Mouse (Mus musculus) right cerebral cortex, adult 2 months (tissue): Measurements from ENCODE around the gene Nuak1.
A peak's percentile ranks its signal among the peaks of the same experiment; 100 is the strongest.

Experiments
- DNase-seq, 2 experiments: peaks; one replicate each; pipeline ENCODE4 v3.0.0; 2021 to 2022; ENCODE audit warnings: low spot score in 2 of 2

Nuak1 gene

DNA sequence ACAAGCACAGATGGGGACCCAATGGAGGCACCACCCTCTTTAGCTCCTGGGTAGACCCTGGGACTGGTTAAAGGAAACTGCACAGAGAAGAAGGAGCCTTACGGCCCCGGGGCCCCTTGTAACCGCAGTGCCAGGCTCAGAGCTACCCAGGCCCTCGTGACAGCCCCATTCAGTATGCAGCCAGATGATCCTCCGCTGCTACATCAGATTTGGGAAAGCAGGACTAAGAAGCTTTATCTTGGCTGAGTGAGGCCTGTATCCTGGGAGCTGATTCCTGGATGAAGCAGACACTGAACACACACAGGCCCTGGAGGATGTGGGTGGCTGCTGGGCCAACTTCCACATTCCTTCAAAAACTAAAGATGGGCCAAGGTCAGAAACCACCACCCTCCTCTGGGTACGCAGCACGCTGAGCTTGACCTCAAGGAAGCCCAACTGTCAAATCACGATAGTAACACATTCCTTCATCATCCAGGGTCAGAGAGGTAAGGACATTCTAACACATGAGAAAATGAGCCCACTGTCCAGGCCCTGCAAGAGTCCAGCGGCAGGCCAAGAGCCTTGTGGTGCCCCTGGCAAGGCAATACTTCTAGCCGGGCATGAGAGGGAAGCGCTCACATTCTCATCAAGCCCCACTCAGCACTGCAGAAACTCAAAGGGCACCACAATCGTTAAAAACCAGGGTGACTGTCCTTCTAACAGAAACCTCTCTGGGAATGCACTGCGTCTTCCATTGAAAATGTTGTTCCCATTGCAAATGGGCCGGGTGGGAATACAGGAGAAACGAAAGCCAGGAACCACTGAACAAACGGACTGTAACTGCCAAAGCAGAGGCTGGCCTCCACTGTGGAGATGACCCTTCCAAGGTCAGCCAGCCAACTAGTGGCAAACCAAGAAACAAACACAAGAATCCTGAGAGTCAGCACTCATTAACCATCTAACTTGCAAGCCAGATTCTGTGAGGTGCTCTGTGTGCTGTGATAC is 29.0 kb downstream of the Nuak1 start:
- no peak for DNase-seq

DNA sequence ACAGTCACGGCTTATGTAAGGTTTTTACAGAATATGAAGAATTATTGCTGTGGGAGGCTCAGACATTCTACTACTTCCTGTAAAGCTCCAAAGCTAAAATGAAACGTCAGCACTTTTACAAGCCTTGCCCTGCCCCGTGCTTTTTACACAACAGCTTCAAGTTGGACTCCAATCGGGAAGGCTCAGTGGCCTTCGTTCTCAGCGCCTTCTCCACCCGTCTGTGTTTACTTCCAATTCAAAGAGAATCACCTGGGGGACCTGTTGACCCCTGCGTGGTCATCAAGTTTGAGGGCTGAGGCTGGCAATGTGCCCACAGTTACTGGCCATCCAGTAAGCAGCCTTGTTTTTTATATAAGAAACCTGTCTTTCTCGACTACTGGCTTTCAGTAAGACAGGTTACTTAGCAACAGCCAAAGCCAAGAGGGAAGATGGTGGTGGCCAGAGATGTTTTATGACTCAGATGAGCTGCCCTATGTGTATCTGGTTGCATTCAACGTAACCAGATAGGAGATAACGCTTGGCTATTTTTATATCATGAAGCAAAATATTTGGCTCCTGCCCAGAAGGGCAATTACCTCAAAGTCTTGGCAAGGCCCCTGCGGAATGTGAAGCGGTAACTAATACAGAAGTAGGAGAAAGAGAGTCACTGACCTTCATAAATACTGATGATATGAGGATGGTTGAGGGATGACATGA is 31.3 kb downstream of the Nuak1 start:
- no peak for DNase-seq

DNA sequence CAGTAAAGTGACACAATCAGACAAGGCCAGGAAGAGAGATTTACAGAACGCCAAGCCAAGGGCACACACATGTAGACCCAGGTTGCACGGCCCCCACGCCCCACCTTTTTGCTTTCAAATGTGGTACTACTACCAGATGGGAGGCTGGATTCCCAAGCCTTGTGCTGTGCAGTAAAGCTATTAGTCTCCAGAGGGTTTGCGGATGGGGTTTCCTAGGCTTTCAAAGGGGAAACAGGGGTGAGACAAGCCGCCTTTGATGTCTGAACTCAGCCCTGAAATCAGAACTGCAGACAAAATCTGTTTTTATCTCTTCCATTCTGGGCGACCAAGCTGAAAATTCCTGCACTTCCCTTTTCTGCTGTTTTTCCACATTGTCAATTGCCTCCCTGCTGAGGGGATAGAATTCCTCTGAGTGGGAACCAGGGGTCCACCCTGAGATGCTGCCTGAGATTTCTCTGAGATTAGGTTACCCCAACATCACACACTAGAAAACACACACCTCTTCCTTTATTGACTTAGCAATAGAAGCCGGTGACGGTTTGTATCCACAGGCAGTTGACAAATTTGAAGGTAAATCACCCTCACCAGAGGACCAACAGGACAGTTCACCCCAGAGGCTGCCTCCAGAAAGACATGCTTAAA is 35.1 kb downstream of the Nuak1 start:
- DNase-seq: no peak

- peak in 1 of 2 experiments; percentile 57 for DNase-seq
Measured at GRCm38 (mm10) chr10:84401907-84402371, 38.5 kb downstream of the Nuak1 start.

DNA sequence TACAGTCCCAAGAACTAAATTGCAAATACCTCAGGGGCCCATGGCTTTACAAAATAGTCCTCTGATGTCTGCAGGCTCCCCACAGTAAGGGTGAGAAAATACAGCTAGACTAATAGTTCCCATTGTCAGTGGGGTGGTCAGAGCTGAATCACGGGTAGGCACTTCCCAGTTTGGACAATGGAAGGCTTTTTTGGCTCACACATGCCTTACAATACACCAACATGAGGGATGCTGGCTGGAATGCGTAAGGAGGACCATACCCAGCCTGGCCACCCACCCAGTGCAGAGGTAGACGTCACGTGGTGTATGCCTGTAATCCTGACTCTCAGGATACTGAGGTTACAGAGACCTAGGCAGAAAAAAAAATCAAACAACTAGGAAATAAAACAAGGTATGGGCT is 39.2 kb downstream of the Nuak1 start:
- no peak for DNase-seq

DNA sequence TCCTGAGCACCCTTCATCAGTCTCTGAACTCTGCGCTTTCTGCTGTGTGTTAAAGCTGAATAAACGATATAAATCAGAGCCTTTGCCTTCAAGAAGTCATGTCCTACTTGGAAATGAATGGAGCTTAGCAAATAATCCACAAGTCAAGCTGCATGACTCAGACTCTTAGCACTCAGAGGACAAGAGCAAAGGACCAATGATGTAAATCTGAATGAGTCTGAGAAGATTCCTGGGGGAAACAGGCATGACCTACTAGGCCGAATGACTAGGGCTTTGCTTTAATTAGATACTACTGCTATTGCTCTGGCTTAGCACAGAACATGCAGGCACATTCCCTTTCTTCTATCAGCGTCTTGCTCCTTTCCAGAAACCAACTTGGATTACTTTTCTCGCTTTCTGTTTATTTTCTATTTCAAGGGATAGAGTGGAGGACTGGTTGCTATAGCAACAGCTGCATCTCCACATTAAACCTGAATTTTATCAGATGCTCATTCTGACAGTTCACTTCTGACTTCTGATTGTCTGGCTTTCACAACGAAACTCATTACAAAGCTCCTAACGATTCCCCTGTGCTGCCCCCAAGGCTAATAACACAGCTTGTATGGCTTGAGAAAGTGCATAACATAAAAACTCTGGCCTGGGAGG is 40.2 kb downstream of the Nuak1 start:
- DNase-seq: no peak

DNA sequence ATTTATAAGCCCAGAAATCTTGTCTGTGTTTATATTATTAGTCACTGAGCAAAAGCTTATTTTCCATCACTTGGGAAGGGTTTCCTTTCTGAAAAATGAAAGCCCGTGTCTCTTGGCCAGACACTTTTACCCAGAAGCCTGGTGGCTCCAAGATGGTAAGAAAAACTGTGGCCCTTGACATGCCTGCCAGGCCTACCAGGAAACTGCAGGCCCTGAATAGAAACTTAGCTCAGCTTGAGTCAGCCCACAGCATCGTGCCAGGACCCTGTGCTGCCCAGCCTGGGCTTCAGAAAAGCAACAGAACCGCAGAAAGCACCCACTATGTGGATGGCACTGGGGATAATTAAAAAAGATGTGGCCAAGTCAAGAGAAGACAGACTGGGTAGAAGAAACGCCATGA is 43.1 kb downstream of the Nuak1 start:
- DNase-seq: no peak

DNA sequence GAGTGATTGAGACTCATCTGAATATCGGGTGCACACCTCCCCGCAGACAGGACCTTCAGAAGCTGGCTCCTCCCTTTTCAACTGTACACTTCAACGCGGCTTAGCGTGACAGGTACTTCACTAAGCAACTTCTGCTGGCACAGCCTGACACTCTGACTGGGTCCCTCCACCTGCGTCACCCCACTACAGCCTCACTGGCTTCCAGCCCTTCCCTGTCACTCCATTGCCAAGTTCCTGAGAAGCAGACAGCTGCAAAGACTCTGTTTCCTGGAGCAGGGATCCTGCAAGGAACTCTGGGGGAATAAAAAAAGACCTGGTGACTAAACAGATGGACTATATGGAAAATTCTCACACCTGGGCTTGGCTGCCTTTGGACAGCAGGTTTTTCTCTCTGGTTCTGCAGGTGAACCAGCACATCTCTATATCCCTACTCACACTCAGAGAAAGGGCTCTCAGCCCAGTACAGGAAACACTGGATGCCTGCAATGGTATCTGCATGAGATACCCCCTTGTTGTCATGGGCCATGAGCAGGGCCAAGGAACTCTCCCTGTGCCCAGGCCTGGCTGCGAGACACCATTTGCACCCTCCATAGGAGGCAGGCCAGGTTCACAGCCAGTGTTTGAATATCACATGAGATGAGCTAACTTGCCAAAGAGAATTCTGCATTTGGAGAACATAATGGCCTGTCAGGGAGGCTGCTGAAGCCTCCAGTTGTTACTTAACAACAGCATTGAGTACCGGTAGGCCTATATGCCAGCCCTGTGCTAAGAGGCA is 44.3 kb downstream of the Nuak1 start:
- DNase-seq: no peak

- DNase-seq: no peak
Measured at GRCm38 (mm10) chr10:84395259-84395658, 45.1 kb downstream of the Nuak1 start.

DNA sequence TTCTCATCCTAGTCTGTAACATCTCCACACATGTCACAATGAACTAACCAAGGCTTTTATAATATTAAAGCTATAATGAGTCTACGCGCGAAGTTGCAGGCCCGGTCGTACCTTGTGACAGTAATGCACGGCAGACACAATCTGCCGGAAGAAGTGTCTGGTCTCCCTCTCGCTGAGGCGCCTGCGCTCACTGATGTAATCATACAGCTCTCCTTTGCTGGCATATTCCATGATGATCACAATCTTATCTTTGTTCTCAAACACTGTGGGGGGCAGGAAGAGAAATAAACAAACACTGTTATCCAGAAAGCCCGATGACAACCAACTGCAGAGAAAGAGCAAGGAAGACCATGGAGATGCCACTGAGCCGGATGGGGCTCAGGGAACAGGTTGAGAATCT is 46.5 kb downstream of the Nuak1 start:
- DNase-seq: no peak

DNA sequence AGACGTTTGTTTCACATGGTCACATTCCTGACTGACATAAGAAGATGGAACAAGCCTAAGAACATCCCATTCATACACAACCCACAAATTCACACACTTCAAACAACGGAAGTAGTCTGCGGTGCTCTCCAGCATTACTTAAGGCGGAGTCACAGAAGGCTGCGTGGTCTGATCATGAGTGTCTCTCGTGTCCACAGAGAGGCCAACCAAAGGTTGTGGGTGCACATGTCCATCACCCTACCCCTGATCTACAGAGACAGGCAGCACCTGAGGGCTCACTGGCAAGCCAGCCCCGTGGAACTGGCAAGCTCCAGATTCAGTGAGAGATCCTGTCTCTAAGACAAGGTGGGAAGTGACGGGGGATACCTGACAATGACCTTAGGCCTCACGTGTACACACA is 47.0 kb downstream of the Nuak1 start:
- DNase-seq: no peak

DNA sequence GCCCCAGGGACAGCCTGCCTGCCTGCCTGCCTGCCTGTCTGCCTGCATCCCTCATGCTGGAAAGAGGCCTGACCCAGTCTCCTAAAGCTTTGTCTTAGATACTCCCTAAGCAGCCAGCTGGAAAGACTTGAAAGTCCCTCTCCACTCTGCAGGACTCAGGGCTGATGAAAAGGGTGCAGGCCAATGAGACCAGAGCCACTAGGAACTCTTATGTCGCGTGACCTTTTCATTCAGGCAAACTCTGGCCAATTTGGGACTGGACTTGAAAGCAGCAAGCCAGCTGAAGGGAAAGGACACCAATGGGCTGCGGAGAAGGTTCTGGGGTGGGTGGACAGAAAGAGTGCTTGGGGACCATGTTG is 47.7 kb downstream of the Nuak1 start:
- DNase-seq: no peak

DNA sequence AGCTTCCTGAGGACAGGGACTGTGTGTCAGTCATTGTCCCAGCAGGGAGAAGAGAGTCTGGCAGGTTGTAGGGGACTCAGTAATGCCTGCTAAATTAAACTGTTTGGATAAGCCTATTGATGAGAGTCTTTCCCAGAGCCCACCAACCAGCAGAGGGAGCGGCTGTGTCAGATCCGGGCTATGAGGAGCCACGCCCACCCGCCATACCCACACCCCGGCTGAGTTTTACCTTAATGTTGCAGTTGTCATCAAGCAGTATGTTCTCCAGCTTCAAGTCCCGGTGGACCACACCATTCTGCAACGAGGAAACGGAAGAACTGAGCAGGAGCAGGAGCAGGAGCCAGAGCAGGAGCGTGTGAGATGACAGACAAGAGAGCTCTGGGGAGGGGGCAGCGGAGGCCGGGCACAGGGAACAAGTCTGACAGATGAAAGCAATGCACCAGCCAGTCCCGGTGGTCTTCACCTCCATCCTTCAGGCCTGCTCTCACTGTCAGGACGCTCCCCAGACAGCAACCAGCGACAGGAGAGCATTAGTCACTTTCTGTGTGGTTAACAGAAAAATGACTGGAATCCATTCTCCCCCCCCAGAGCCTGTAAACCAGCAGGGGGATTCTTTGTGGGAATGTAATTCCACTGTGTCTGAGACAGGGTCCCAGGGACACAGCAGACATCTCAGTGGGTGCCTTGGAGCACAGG is 48.2 kb downstream of the Nuak1 start:
- no peak for DNase-seq

GRCm38 (mm10) chr10:84389707-84390106 is 50.7 kb downstream of the Nuak1 start:
- DNase-seq: no peak

DNA sequence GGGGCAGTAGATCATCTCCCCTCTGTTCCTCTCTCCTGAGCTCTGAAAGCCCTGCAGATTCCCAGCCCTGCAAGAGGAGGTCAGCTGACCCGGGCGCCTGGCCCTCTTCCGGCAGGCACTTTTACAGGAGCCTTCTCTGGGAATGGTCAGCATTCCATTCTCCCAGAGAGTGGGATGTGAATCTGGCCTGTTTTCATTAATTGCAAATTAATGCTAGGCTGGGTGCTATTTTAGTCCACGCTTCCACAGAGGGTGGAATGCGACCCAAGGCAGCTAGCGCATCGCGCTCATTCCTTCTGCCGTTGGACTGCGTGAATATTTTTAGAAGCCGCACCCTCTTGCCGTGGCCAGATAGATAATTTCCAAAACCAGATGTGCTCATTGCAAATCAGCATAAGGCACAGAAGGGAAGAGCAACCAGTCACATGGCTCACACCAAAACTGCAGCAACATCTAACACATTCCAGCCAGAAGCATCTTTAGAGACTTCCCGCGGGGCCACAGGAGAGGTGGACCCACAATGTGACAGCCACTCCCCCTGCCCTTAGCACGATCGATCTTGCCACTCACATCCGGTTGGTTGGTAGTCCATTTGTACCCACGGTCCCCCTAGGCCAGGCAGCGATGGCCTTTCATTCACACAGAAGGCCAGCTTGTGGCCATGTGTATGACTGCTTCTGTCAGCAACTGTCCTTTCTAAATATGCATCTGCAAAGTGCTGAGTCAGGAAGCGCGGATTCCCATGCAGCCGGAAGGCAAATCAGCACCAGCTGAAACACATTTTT is 51.8 kb downstream of the Nuak1 start:
- peak; percentile 64 to 73 for DNase-seq

DNA sequence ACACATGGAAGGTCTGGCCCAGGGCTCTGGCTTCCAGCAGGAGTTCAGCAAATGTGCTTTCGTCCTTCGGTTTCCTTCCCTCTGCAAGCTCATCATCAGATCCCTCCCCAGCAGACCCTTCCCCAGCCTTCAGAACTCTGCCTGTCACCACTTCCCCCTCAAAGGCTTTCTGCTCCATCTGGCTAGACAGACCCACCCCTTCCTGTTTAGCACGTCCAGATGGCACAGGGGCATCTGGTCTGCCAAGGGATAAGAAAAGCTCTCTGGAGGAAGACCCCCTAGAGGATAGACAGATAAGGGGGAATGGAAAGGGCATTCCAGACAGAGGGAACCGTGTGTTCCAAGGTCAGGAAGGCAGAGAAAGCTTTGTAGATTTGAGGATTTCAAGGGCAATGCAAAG is 53.1 kb downstream of the Nuak1 start:
- DNase-seq: no peak

DNA sequence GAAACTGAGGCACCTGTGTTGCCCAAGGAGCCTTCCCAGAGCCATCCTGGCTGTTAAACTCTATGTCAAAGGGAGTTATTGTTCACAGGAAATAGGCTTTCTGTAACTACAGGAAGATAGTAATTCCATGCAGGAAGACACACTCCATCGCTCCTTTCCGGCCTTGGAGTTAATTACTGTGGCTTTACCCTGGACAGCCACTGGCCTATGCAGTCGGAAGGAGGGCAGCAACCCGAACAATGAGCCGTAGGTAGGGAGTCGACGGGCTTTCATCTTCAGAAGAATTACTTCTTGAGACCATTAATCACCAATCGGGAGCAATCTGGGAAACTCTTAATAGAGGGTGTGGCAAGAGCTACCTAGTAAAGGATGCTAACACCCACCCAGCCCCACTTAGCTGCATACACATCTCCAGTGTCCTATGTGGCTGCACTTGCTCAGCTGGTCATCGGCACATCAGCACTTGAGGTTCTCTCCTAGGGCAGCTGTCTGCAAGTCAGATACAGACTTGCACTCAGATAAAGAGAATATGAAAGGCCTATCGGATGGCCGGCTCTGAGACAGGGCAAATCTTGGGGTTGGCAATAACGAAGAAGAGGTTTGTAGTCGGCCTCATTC is 53.7 kb downstream of the Nuak1 start:
- no peak for DNase-seq

DNA sequence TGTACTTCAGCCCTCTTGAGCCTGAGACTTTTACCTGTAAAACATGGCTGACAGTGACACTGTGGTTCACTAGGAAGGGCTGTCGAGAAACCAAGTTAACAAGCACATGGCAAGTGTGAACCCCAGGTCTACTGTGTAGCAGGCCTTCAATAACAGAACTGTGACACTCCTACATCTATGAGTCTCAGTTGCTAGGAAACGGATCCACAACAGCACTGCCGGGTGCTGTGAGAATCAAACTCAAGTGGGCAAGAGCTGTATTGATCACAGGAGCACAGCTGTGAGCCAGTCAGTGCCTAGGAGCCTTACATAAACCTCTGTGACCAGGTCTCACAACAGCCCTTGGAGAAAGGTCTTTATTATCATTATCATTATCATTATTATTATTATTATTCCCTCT is 54.2 kb downstream of the Nuak1 start:
- no peak for DNase-seq

- DNase-seq: no peak
Measured at GRCm38 (mm10) chr10:84384761-84385160, 55.6 kb downstream of the Nuak1 start.
